Mouse (Mus musculus) C2C12 (cell line): ENCODE results near the gene Rbp2. TPM values are rescaled to one million over a fixed set of nuclear protein-coding genes. Genes with fewer than 3 reads are reported as not detected.

Experiments used
- H3K27me3 ChIP-seq: one replicate; pipeline ENCODE4 v1.6.1; 2011; ENCODE audit not compliant: control insufficient read depth, insufficient read depth, insufficient read length
- H3K36me3 ChIP-seq: one replicate; pipeline ENCODE4 v1.6.1; 2011; ENCODE audit not compliant: control insufficient read depth, insufficient read depth
- H3K4me3 ChIP-seq: one replicate; pipeline ENCODE4 v1.5.1; 2011; ENCODE audit warnings: mild to moderate bottlenecking, control low read depth; ENCODE audit not compliant: poor library complexity, insufficient read depth, severe bottlenecking
- H3K79me2 ChIP-seq: one replicate; pipeline ENCODE4 v1.6.1; 2011; ENCODE audit not compliant: control insufficient read depth, insufficient read depth
- H3K79me3 ChIP-seq: one replicate; pipeline ENCODE4 v1.6.1; 2011; ENCODE audit warnings: low read depth, control low read depth
- H3ac ChIP-seq: one replicate; pipeline ENCODE3; 2011; ENCODE audit warnings: low read depth; ENCODE audit not compliant: control insufficient read depth, insufficient read length
- CEBPB ChIP-seq: IDR thresholded peaks from one replicate; pipeline ENCODE4 v1.6.1; 2011; ENCODE audit warnings: low read depth, mild to moderate bottlenecking, control low read depth, moderate library complexity
- CTCF ChIP-seq: IDR thresholded peaks from one replicate; pipeline ENCODE4 v1.5.1; 2011; ENCODE audit not compliant: control insufficient read depth, insufficient read depth, insufficient read length
- FOSL1 ChIP-seq: IDR thresholded peaks from one replicate; pipeline ENCODE4 v1.8.0; 2011; ENCODE audit warnings: mild to moderate bottlenecking, low read length; ENCODE audit not compliant: poor library complexity, insufficient read depth, severe bottlenecking
- MAX ChIP-seq: IDR thresholded peaks from one replicate; pipeline ENCODE4 v1.6.1; 2011; ENCODE audit warnings: mild to moderate bottlenecking, control low read depth
- MYOD1 ChIP-seq: IDR thresholded peaks from one replicate; pipeline ENCODE4 v1.6.1; 2011; ENCODE audit warnings: low read depth; ENCODE audit not compliant: control insufficient read depth, insufficient read length
- MYOG ChIP-seq: IDR thresholded peaks from one replicate; pipeline ENCODE4 v1.6.1; 2011; ENCODE audit not compliant: control insufficient read depth, insufficient read length; ENCODE audit errors: extremely low read depth
- USF1 ChIP-seq: IDR thresholded peaks from one replicate; pipeline ENCODE4 v1.6.1; 2011; ENCODE audit warnings: low read depth, mild to moderate bottlenecking, control low read depth, moderate library complexity
- polyA plus RNA-seq: library from polyadenylated mRNA; unstranded; fragments of >200 nt; fragmentation: generic; extraction: Trizol; gene quantifications from one replicate; pipeline ENCODE4 v1.2.1, GENCODE M21; 2012; ENCODE audit warnings: missing spikeins

The Rbp2 gene
- polyA plus RNA-seq, 1 experiment, result 0.07 TPM

DNA sequence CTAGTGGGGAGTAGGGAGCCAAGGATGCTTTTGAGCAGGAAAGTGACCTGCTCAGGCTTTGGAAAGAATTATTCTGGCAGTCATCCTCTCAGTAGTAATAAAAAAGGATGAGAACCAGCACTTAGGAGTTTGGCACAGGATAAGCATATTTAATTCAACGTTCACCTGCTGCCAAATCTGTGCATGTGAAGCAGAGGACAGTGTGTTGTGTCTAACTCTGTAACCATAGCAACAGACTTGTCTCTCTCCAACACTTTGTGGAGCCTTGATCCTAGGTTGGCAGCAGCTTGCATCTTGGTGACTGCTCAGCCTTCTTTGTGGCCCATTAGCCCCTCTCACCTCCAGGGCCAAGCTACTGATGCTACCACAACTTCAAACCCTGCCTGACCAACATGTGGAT lies 34.9 kb upstream of the Rbp2 start:
- TF ChIP-seq MAX (no peak), MYOD1 (no peak), FOSL1 (no peak), CEBPB (no peak), CTCF (no peak), MYOG (no peak), USF1 (no peak)
- H3K4me3 ChIP-seq, result no peak overlapping the region
- no peaks in the 10 kb centered on the region for H3K79me2 ChIP-seq
- no peaks in the 10 kb centered on the region for H3K36me3 ChIP-seq
- no peak overlapping the region for H3ac ChIP-seq
- no peaks in the 10 kb centered on the region for H3K27me3 ChIP-seq
- H3K79me3 ChIP-seq, result no peaks in the 10 kb centered on the region

- no peaks in the 10 kb centered on the region for H3K79me2 ChIP-seq
- H3ac ChIP-seq, result no peak overlapping the region
- no peaks in the 10 kb centered on the region for H3K36me3 ChIP-seq
- no peak for TF ChIP-seq CTCF
- TF ChIP-seq MAX, result no peak
- TF ChIP-seq MYOD1, result no peak
- TF ChIP-seq CEBPB, result no peak
- no peak for TF ChIP-seq FOSL1
- TF ChIP-seq MYOG, result no peak
- TF ChIP-seq USF1, result no peak
- H3K27me3 ChIP-seq, result no peaks in the 10 kb centered on the region
- no peaks in the 10 kb centered on the region for H3K79me3 ChIP-seq
- no peak overlapping the region for H3K4me3 ChIP-seq
Measured at GRCm38 (mm10) chr9:98466709-98467108, 19.2 kb upstream of the Rbp2 start.

DNA sequence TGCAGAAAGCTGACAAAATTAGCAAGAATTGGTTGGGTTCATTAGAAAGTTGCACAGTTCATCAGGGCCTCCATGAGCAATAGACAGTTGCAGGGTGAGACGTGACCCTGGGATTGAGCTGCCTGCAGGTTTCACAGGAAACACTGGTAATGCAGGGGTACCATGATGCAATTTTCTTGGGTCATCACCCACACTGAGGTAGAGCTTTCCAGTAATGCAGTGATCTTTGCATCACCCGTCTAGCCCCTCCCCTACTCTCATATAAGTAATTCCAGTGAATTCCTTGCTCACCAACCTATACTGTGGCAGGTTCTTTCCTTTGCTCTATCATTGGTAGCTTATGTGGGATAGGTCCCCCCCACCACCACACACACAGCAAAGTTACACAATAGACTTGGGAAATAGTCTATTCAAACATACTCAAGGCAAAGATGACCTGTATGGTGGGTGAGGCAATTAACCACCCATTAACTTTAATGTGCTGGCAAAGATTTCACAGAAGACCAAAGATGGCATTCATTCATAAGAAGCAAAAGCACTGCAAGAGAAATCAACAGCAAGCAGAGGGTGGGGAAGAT lies 5.7 kb upstream of the Rbp2 start:
- Histone ChIP-seq H3K27me3 (no peaks in the 10 kb centered on the region), H3K4me3 (no peak overlapping the region), H3ac (no peak overlapping the region), H3K79me2 (no peaks in the 10 kb centered on the region), H3K79me3 (no peaks in the 10 kb centered on the region), H3K36me3 (no peaks in the 10 kb centered on the region)
- TF ChIP-seq MYOD1 (no peak), MAX (no peak), CEBPB (no peak), CTCF (no peak), USF1 (no peak), MYOG (no peak), FOSL1 (no peak)

DNA sequence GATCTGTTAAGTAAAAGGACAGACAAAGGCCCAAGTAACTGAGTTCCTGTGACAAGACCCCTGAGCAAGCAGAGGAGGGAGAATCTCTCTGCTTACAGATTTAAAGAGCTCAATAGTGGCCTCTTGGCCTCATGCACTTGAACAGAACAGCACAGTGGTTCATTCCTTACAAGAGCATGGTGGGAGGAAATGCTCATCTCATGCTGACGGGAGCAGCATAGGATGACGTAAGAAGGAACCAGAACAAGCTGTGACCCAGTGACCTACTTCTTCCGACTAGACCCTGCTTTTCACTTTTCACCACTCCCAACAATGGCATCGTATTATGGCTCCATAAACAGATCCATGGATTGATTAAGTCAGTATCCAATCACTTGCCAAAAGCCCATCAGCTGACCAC lies 3.7 kb upstream of the Rbp2 start:
- H3K79me3 ChIP-seq, result no peaks in the 10 kb centered on the region
- no peaks in the 10 kb centered on the region for H3K79me2 ChIP-seq
- H3K36me3 ChIP-seq, result no peaks in the 10 kb centered on the region
- TF ChIP-seq CEBPB (no peak), USF1 (no peak), MAX (no peak), CTCF (no peak), MYOG (no peak), MYOD1 (no peak), FOSL1 (no peak)
- H3K27me3 ChIP-seq, result no peaks in the 10 kb centered on the region
- no peak overlapping the region for H3ac ChIP-seq
- H3K4me3 ChIP-seq, result no peak overlapping the region

DNA sequence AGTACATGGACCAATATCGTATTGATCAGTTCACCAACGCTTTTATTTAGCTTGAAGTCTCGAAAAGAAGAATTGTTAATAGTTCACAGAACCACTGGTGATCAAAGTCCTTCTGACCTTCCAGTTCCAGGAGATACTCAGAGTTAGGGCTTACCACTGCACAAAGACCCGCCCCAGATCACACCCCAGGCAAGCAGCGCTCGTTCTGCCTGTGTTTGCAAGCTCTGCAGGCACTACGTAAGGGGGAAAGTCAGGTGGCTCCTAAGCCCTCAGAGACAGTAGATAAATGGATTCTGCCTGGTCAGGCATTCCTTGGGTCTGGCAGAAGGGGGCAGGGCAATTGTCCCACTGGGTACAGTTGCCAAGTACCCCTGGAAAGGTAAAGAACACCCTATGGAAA lies 895 bp upstream of the Rbp2 start:
- H3K79me2 ChIP-seq, result no peaks in the 10 kb centered on the region
- H3K4me3 ChIP-seq, result no peak overlapping the region
- H3K79me3 ChIP-seq, result no peaks in the 10 kb centered on the region
- no peaks in the 10 kb centered on the region for H3K36me3 ChIP-seq
- no peaks in the 10 kb centered on the region for H3K27me3 ChIP-seq
- TF ChIP-seq MAX (no peak), CEBPB (no peak), USF1 (no peak), MYOG (no peak), CTCF (no peak), FOSL1 (no peak), MYOD1 (no peak)
- H3ac ChIP-seq, result no peak overlapping the region

GRCm38 (mm10) chr9:98487273-98487672 lies 1.4 kb downstream of the Rbp2 start:
- TF ChIP-seq MAX (no peak), CTCF (no peak), MYOG (no peak), MYOD1 (no peak), CEBPB (no peak), USF1 (no peak), FOSL1 (no peak)
- no peaks in the 10 kb centered on the region for H3K36me3 ChIP-seq
- no peak overlapping the region for H3ac ChIP-seq

More at GRCm38 (mm10) chr9:98487273-98487672, 1.4 kb downstream of the Rbp2 start:
- H3K27me3 ChIP-seq, result no peaks in the 10 kb centered on the region
- no peak overlapping the region for H3K4me3 ChIP-seq
- H3K79me2 ChIP-seq, result no peaks in the 10 kb centered on the region
- no peaks in the 10 kb centered on the region for H3K79me3 ChIP-seq
